Mouse (Mus musculus): Measurements from ENCODE around the gene Dtnb.

- no peak for TF ChIP-seq CTCF (conservative IDR thresholded peaks at IDR 0.05; ENCODE audit: low read length)
- no peak for TF ChIP-seq NANOG (IDR thresholded peaks at IDR 0.05; ENCODE audit: borderline replicate concordance, low read length)
- TF ChIP-seq POU5F1 (IDR thresholded peaks at IDR 0.05; ENCODE audit: borderline replicate concordance, low read length) = no peak
Measured at GRCm38 (mm10) chr12:3585525-3585924, 13.3 kb downstream of the Dtnb start.
